Mouse (Mus musculus) ES-E14 (cell line): ENCODE measurements at regions not wholly inside any gene's neighbourhood (a gene's known extent, or its start where the extent isn't known, plus 50 kb on each side); places are given as distances from the start of the nearest gene placed in this dataset.

Source experiments
- MAFK ChIP-seq: IDR thresholded peaks from 2 replicates; pipeline ENCODE4 v1.6.1; 2014; ENCODE audit warnings: mild to moderate bottlenecking, low read depth, low read length, inconsistent platforms; ENCODE audit not compliant: insufficient read depth
- ZC3H11A ChIP-seq: IDR thresholded peaks from 2 replicates; pipeline ENCODE4 v1.6.1; 2012; ENCODE audit warnings: low read depth, mild to moderate bottlenecking, inconsistent platforms, low read length, borderline replicate concordance

- no peak for TF ChIP-seq ZC3H11A
- TF ChIP-seq MAFK = no peak
These were observed 931.7 kb upstream of the Fam160b2 start for GRCm38 (mm10) chr14:71531298-71531697.
